Mouse (Mus musculus) thymus, adult 18-20 months (tissue): Measurements from ENCODE around the gene Sod1.

ENCODE experiments used
- DNase-seq, 2 experiments: peaks; one replicate each; pipeline ENCODE4 v3.0.0; 2022; ENCODE audit warnings: mixed read lengths in 2 of 2

Sod1 gene

DNA sequence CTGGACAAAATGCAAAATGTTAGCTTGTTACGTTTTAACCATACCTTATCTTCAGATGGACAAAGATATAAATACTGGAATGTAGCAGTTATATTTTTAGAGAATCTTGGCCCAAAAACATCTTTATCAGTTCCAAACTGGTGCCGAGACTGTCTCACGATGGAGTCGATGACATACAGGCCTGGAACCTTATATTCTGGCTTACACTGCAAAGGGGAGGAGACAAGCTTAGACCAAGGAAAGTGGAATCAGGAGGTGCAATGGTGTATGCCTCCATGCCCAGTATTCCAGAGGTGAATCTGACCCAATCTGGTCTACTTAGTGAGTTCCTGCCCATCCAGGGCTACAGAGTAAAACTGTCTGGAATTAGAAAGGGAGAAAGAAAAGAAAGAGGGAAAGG is 39.5 kb downstream of the Sod1 start:
- no peak for DNase-seq

DNA sequence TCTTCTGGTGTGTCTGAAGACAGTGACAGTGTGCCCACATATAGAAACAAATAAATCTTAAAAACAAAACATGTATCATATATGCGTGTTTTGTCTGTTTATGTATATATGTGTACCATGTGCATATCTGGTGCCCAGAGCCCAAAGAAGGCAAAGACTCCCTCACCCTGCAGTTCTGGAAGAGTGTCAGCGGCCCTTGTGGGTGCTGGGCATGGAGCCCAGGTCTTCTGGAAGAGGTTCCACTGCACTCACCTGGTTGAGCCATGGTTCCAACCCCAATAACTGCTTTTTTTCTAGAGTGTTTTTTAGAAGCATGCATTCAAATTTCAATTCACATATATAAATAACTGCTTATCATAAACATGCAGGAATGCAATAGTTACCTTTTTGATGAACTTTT is 41.2 kb downstream of the Sod1 start:
- DNase-seq, result no peak

- no peak for DNase-seq
These were observed 43.5 kb downstream of the Sod1 start for GRCm38 (mm10) chr16:90264021-90264420.

DNA sequence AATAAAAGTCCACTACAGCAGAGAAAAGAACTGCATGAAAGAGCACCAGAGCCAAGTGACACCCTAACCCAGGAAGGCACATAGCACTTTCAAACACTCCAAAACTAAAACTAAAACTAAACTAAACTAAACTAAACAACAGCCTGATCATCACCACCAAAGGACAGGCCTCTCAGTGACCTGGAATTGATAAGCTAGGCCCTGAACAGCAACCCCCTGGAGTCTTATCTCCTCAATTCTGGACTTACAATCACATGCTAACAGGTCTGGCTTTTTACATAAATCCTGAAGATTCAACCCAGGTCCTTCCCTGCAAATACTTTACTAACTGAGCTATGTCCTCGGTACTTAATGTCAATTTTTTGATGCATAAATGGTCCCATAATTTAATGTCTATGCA is 44.6 kb downstream of the Sod1 start:
- DNase-seq, result no peak

DNA sequence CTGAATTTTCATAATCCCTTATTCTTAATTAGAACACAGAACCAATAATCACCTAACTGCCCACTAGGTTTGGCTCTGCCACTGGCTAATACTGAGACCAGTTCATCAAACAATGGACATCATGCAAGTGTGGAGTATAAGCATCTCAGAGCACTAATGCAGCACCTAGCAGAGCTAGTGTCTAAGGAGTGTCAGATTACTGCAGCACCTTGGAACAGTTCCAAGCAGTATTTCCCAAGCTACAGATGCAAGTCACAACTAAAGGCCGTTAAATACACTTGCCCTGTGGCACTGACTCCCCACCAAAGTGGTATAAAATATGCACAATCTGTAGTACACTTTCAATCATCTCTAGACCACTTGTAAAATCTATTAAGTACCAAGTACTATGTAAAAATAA is 46.0 kb downstream of the Sod1 start:
- DNase-seq, result no peak

GRCm38 (mm10) chr16:90275521-90275920 is 55.0 kb downstream of the Sod1 start:
- DNase-seq, result no peak
